Mouse (Mus musculus) monocyte, adult 5-6 weeks (primary cell): ENCODE results near the gene Pold4. TPM values are rescaled to one million over a fixed set of nuclear protein-coding genes. Genes with fewer than 3 reads are reported as not detected.
A peak's percentile ranks its signal among the peaks of the same experiment; 100 is the strongest.

Experiments used
- ATAC-seq: fragments of 153-309, 156-312 bp; replicated peaks from 2 replicates; pipeline ENCODE4 v1.8.0; 2017; ENCODE audit warnings: mild to moderate bottlenecking; ENCODE audit not compliant: low TSS enrichment, insufficient number of reproducible peaks, severe bottlenecking, poor library complexity, low FRiP score
- total RNA-seq: library from RNA; stranded (forward); fragments of 200-1000, 200-491, 200-594 nt; gene quantifications from 3 replicates; pipeline ENCODE4 v1.2.3, GENCODE M21; 2017

Pold4 gene
- total RNA-seq, 1 experiment from 2014 or later, result 149 TPM

GRCm38 (mm10) chr19:4257897-4258252 lies 26.2 kb downstream of the Pold4 start:
- ATAC-seq, result no peak

GRCm38 (mm10) chr19:4261038-4261698 lies 29.5 kb downstream of the Pold4 start:
- no peak for ATAC-seq

- ATAC-seq, result no peak
Measured at GRCm38 (mm10) chr19:4262756-4263155, 31.1 kb downstream of the Pold4 start.

GRCm38 (mm10) chr19:4263702-4264101 lies 32.0 kb downstream of the Pold4 start:
- ATAC-seq, result no peak

GRCm38 (mm10) chr19:4264171-4264780 lies 32.6 kb downstream of the Pold4 start:
- no peak for ATAC-seq

- no peak for ATAC-seq
Measured at GRCm38 (mm10) chr19:4265956-4266355, 34.3 kb downstream of the Pold4 start.

- peak; percentile 53; the same call in 1 of the 2 replicates for ATAC-seq
Measured at GRCm38 (mm10) chr19:4268566-4269361, 37.1 kb downstream of the Pold4 start, which contains the start of gene Ssh3. Ssh3 (minus strand) TSS chr19:4269180.

- ATAC-seq, result no peak
Measured at GRCm38 (mm10) chr19:4270187-4270586, 38.5 kb downstream of the Pold4 start.

GRCm38 (mm10) chr19:4270972-4271371 lies 39.3 kb downstream of the Pold4 start:
- ATAC-seq, result no peak

GRCm38 (mm10) chr19:4279487-4279886 lies 47.8 kb downstream of the Pold4 start:
- no peak for ATAC-seq

GRCm38 (mm10) chr19:4280425-4280824 lies 48.7 kb downstream of the Pold4 start:
- ATAC-seq, result no peak

- ATAC-seq, result peak; percentile 90
Measured at GRCm38 (mm10) chr19:4282898-4283553, 51.3 kb downstream of the Pold4 start, which contains the start of gene Ankrd13d. Ankrd13d (minus strand) TSS chr19:4283137.

Other genes with a start within 250 kb of the Pold4 start
- not detected in 3 replicates for gene Acy3, start 245.3 kb upstream of the Pold4 start, total RNA-seq
- not detected in 3 replicates for gene Tbx10, start 239.1 kb upstream of the Pold4 start, total RNA-seq
- gene Nudt8, start 231.3 kb upstream of the Pold4 start, total RNA-seq, result 2.3 to 11.1 TPM (median 2.3 TPM) in 3 replicates
- gene Gm49405, start 231.3 kb upstream of the Pold4 start, total RNA-seq, result 0.57 to 1.7 TPM (median 1.2 TPM) in 3 replicates
- gene Doc2g, start 228.6 kb upstream of the Pold4 start, total RNA-seq, result 3.1 TPM in 2 of 3 replicates, not detected in the other
- 74.5 to 108 TPM (median 103 TPM) in 3 replicates for gene Ndufv1, start 219.1 kb upstream of the Pold4 start, total RNA-seq
- 101 to 129 TPM (median 104 TPM) in 3 replicates for gene Gstp1, start 193.9 kb upstream of the Pold4 start, total RNA-seq
- not detected in 3 replicates for gene Gstp2, start 185.9 kb upstream of the Pold4 start, total RNA-seq
- gene Gstp3, start 172.3 kb upstream of the Pold4 start, total RNA-seq, result 2.8 to 10.8 TPM (median 5.8 TPM) in 3 replicates
- gene Cabp2, start 150.3 kb upstream of the Pold4 start, total RNA-seq, result not detected in 3 replicates
- gene Cdk2ap2, start 134.7 kb upstream of the Pold4 start, total RNA-seq, result 77.3 to 120 TPM (median 92.6 TPM) in 3 replicates
- 127 to 142 TPM (median 137 TPM) in 3 replicates for gene Pitpnm1, start 131.9 kb upstream of the Pold4 start, total RNA-seq
- 94.2 to 132 TPM (median 124 TPM) in 3 replicates for gene Aip, start 106.0 kb upstream of the Pold4 start, total RNA-seq
- 0.29 to 0.43 TPM in 2 of 3 replicates, not detected in the other for gene Gpr152, start 92.1 kb upstream of the Pold4 start, total RNA-seq
- gene Cabp4, start 87.9 kb upstream of the Pold4 start, total RNA-seq, result not detected in 3 replicates
- 209 to 226 TPM (median 217 TPM) in 3 replicates for gene Coro1b, start 83.3 kb upstream of the Pold4 start, total RNA-seq
- gene Ptprcap, start 78.3 kb upstream of the Pold4 start, total RNA-seq, result 133 to 326 TPM (median 178 TPM) in 3 replicates
- gene Rps6kb2, start 68.5 kb upstream of the Pold4 start, total RNA-seq, result 22.8 to 27.8 TPM (median 27.0 TPM) in 3 replicates
- gene Carns1, start 56.4 kb upstream of the Pold4 start, total RNA-seq, result 14.1 to 18.7 TPM (median 14.2 TPM) in 3 replicates
- gene Tbc1d10c, start 40.6 kb upstream of the Pold4 start, total RNA-seq, result 71.5 to 178 TPM (median 83.5 TPM) in 3 replicates
- gene Ppp1ca, start 39.8 kb upstream of the Pold4 start, total RNA-seq, result 479 to 544 TPM (median 541 TPM) in 3 replicates
- 19.1 to 26.3 TPM (median 20.7 TPM) in 3 replicates for gene Rad9a, start 30.2 kb upstream of the Pold4 start, total RNA-seq
- 10.2 to 28.8 TPM (median 19.7 TPM) in 3 replicates for gene Clcf1, start 17.7 kb upstream of the Pold4 start, total RNA-seq
- not detected in 3 replicates for gene AC109138.7, start 17.5 kb upstream of the Pold4 start, total RNA-seq
- 23.7 to 30.6 TPM (median 27.0 TPM) in 3 replicates for gene Ssh3, start 37.3 kb downstream of the Pold4 start, total RNA-seq
- gene Ankrd13d, start 51.2 kb downstream of the Pold4 start, total RNA-seq, result 2.4 to 21.5 TPM (median 12.0 TPM) in 3 replicates
- 270 to 475 TPM (median 366 TPM) in 3 replicates for gene Grk2, start 74.3 kb downstream of the Pold4 start, total RNA-seq
- 109 to 142 TPM (median 139 TPM) in 3 replicates for gene Kdm2a, start 166.4 kb downstream of the Pold4 start, total RNA-seq
- gene Rhod, start 207.5 kb downstream of the Pold4 start, total RNA-seq, result not detected in 3 replicates
- gene Syt12, start 245.5 kb downstream of the Pold4 start, total RNA-seq, result not detected in 3 replicates